Mouse (Mus musculus) spleen, postnatal 10 days (tissue): ENCODE measurements around the gene Vmn1r85.
A peak's percentile ranks its signal among the peaks of the same experiment; 100 is the strongest.
"Not testable (repeated sequence)": the region's sequence is repeated elsewhere in the genome, so short reads cannot be mapped to it uniquely, and the experiment has no call there.

Experiments
- DNase-seq, 2 experiments: peaks; one replicate each; pipeline ENCODE4 v3.0.0; 2021 to 2022; ENCODE audit warnings: low spot score in 2 of 2

Vmn1r85 gene

GRCm38 (mm10) chr7:13095073-13095472, at the start of gene Vmn1r85:
TSS of gene Vmn1r85 (minus strand) at chr7:13095173.
- no peak for DNase-seq

- DNase-seq = no peak
These were observed 45.1 kb upstream of the Vmn1r85 start, which contains the start of gene Vmn1r87 for GRCm38 (mm10) chr7:13140057-13140456. TSS of gene Vmn1r87 (minus strand) at chr7:13140157.

- DNase-seq = no peak
These were observed 42.4 kb upstream of the Vmn1r85 start for GRCm38 (mm10) chr7:13137340-13137739.

GRCm38 (mm10) chr7:13131856-13132255, 36.9 kb upstream of the Vmn1r85 start:
- no peak for DNase-seq

GRCm38 (mm10) chr7:13123554-13124153, 28.7 kb upstream of the Vmn1r85 start:
- DNase-seq = peak; percentile 12 to 13

- DNase-seq = no peak
These were observed 24.8 kb upstream of the Vmn1r85 start, which contains the start of gene Vmn1r86 for GRCm38 (mm10) chr7:13119817-13120216. TSS of gene Vmn1r86 (minus strand) at chr7:13119917.

- DNase-seq = no peak
These were observed 22.7 kb downstream of the Vmn1r85 start for GRCm38 (mm10) chr7:13072293-13072692.

- not testable (repeated sequence) for DNase-seq
These were observed 31.6 kb downstream of the Vmn1r85 start for GRCm38 (mm10) chr7:13063399-13063798.

GRCm38 (mm10) chr7:13059536-13059935, 35.4 kb downstream of the Vmn1r85 start:
- no peak for DNase-seq

- no peak for DNase-seq
These were observed 37.9 kb downstream of the Vmn1r85 start for GRCm38 (mm10) chr7:13056913-13057700.

- DNase-seq = peak; percentile 81 to 92
These were observed 40.5 kb downstream of the Vmn1r85 start, which contains the start of gene Mzf1 for GRCm38 (mm10) chr7:13054287-13055010. TSS of gene Mzf1 (minus strand) at chr7:13054764.

- no peak for DNase-seq
These were observed 41.0 kb downstream of the Vmn1r85 start for GRCm38 (mm10) chr7:13053961-13054286.

GRCm38 (mm10) chr7:13053501-13053900, 41.5 kb downstream of the Vmn1r85 start:
- no peak for DNase-seq

- no peak for DNase-seq
These were observed 42.0 kb downstream of the Vmn1r85 start for GRCm38 (mm10) chr7:13053001-13053400.

GRCm38 (mm10) chr7:13046084-13046483, 48.9 kb downstream of the Vmn1r85 start:
- DNase-seq = peak in 1 of 2 experiments; percentile 80

GRCm38 (mm10) chr7:13044254-13044625, 50.7 kb downstream of the Vmn1r85 start:
- no peak for DNase-seq

- no peak for DNase-seq
These were observed 51.3 kb downstream of the Vmn1r85 start for GRCm38 (mm10) chr7:13043445-13044253.

GRCm38 (mm10) chr7:13043120-13043444, 51.9 kb downstream of the Vmn1r85 start:
- no peak for DNase-seq

- DNase-seq = no peak
These were observed 52.5 kb downstream of the Vmn1r85 start for GRCm38 (mm10) chr7:13042511-13042910.

- DNase-seq = no peak
These were observed 53.7 kb downstream of the Vmn1r85 start for GRCm38 (mm10) chr7:13041256-13041655.

GRCm38 (mm10) chr7:13039181-13039580, 55.8 kb downstream of the Vmn1r85 start:
- no peak for DNase-seq
